Mouse (Mus musculus) ES-Bruce4 (cell line): ENCODE measurements around the gene Ackr2.

ENCODE experiments used
- CTCF ChIP-seq: IDR thresholded peaks from one replicate; pipeline ENCODE4 v1.8.1; 2011; ENCODE audit warnings: low read depth, low read length
- EP300 ChIP-seq: IDR thresholded peaks from 2 replicates; pipeline ENCODE4 v1.6.1; 2011; ENCODE audit warnings: low read depth, low read length; ENCODE audit not compliant: insufficient read depth
- POLR2A ChIP-seq: IDR thresholded peaks from one replicate; pipeline ENCODE4 v1.8.1; 2011; ENCODE audit warnings: low read length; ENCODE audit not compliant: insufficient read depth

DNA sequence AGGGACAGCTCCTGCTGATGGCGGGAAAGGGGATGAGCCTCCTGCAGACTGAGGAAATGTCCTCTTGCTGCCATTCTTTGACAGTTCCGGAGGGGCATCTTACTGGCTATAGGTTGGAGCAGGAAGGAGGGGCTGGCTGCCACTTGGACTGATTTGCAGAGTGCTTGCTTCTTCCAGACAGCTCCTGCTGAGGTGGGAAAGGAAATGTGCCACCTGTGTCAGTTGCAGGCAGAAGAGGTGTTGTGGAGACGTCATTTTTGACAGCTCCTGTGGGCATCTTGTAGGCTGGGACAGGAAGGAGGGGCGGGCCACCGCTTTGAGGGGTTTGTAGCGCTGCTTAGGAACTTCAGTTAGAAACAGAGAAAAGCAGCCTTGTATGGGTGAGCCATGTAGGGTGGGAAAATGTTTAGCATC, 39.3 kb downstream of the Ackr2 start:
- TF ChIP-seq CTCF (no peak), POLR2A (no peak), EP300 (no peak)
